Mouse (Mus musculus): Measurements from ENCODE around the gene Zcchc24.

DNA sequence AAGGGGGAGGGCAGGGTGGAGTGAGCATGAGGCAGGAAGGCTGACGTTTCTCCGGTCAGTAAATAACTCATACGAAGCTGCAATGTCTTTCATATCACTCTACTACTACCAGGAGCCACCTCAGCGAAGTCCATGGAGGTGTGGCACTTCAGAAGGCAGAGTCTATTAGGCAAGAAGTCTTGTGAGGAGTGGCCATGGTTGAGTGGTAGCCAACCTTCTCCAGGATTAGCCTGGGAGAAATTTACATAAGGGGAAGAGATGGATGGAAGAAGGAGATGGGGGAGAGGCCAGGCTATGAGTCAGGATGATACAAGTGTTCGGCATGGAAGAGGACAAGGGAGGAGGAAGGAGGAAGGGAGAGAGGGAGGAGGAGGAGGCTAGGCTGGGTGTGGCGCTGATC, 86.8 kb downstream of the Zcchc24 start:
- TF ChIP-seq POLR2A (IDR thresholded peaks at IDR 0.05; ENCODE audit: insufficient read length, low read depth), result no peak
- TF ChIP-seq E2F4 (IDR thresholded peaks at IDR 0.05; ENCODE audit: insufficient read depth), result no peak
- no peak for TF ChIP-seq MAX (IDR thresholded peaks at IDR 0.05; ENCODE audit: low read depth)
- no peak for TF ChIP-seq TCF12 (IDR thresholded peaks at IDR 0.05; ENCODE audit: insufficient read depth, poor library complexity, severe bottlenecking)
- no peak for TF ChIP-seq POLR2AphosphoS2 (IDR thresholded peaks at IDR 0.05; ENCODE audit: insufficient read length, low read depth)
- TF ChIP-seq MYOD1 (IDR thresholded peaks at IDR 0.05; ENCODE audit: control insufficient read depth in 1 of 3, insufficient read length in 2 of 3, low read depth in 2 of 3), result no peak
- no peak for TF ChIP-seq USF1 (IDR thresholded peaks at IDR 0.05; ENCODE audit: low read depth)
- no peak for TF ChIP-seq SRF (IDR thresholded peaks at IDR 0.05; ENCODE audit: control insufficient read depth, insufficient read length, low read depth)
